Mouse (Mus musculus) C2C12 (cell line): Measurements from ENCODE around the gene Gm156.

Experiments
- CEBPB ChIP-seq: IDR thresholded peaks from one replicate; pipeline ENCODE4 v1.6.1; 2011; ENCODE audit warnings: low read depth, mild to moderate bottlenecking, control low read depth, moderate library complexity
- CTCF ChIP-seq: IDR thresholded peaks from one replicate; pipeline ENCODE4 v1.5.1; 2011; ENCODE audit not compliant: control insufficient read depth, insufficient read depth, insufficient read length
- MAX ChIP-seq: IDR thresholded peaks from one replicate; pipeline ENCODE4 v1.6.1; 2011; ENCODE audit warnings: mild to moderate bottlenecking, control low read depth
- USF1 ChIP-seq: IDR thresholded peaks from one replicate; pipeline ENCODE4 v1.6.1; 2011; ENCODE audit warnings: low read depth, mild to moderate bottlenecking, control low read depth, moderate library complexity

- no peak for TF ChIP-seq CTCF
- no peak for TF ChIP-seq MAX
- TF ChIP-seq CEBPB: no peak
- no peak for TF ChIP-seq USF1
Measured at GRCm38 (mm10) chr6:129721390-129721789, 62.7 kb downstream of the Gm156 start.
